Mouse (Mus musculus) heart, embryonic 12.5 days (tissue): ENCODE results near the gene Btbd9. TPM values are rescaled to one million over a fixed set of nuclear protein-coding genes. Genes with fewer than 3 reads are reported as not detected.

ENCODE experiments used
- ATAC-seq: fragments of 200-750 bp; cut with Nextera tagmentation; 2 replicates; pipeline ENCODE4 v1.8.0; 2017; ENCODE audit warnings: moderate TSS enrichment, moderate library complexity; ENCODE audit not compliant: insufficient number of reproducible peaks, low FRiP score
- H3K27ac ChIP-seq: fragments of 300-500 bp; sonication (generic); 2 replicates; pipeline ENCODE4 v1.5.1; 2016; ENCODE audit warnings: mild to moderate bottlenecking, moderate library complexity; ENCODE audit not compliant: poor library complexity, severe bottlenecking
- H3K27me3 ChIP-seq: fragments of 300-500 bp; sonication (generic); replicated peaks from 2 replicates; pipeline ENCODE4 v1.6.1; 2016; ENCODE audit warnings: mild to moderate bottlenecking, moderate library complexity
- H3K36me3 ChIP-seq: fragments of 300-500 bp; sonication (generic); 2 replicates; pipeline ENCODE4 v1.6.1; 2016; ENCODE audit warnings: mild to moderate bottlenecking, moderate library complexity
- H3K4me1 ChIP-seq: fragments of 300-500 bp; sonication (generic); replicated peaks from 2 replicates; pipeline ENCODE4 v1.6.1; 2016; ENCODE audit warnings: mild to moderate bottlenecking
- H3K4me2 ChIP-seq: fragments of 300-500 bp; sonication (generic); 2 replicates; pipeline ENCODE4 v1.6.1; 2016; ENCODE audit warnings: mild to moderate bottlenecking, moderate library complexity
- H3K4me3 ChIP-seq: fragments of 300-500 bp; sonication (generic); 2 replicates; pipeline ENCODE4 v1.5.1; 2016; ENCODE audit warnings: mild to moderate bottlenecking
- H3K9ac ChIP-seq: fragments of 300-500 bp; sonication (generic); 2 replicates; pipeline ENCODE4 v1.6.1; 2016; ENCODE audit warnings: mild to moderate bottlenecking, moderate library complexity
- H3K9me3 ChIP-seq: fragments of 300-500 bp; sonication (generic); replicated peaks from 2 replicates; pipeline ENCODE4 v1.6.1; 2016; ENCODE audit warnings: mild to moderate bottlenecking, moderate library complexity
- WGBS: fragments of 180-500 bp; shearing (Covaris S2); methylation state at CpG from one replicate; pipeline ENCODE4 v1.1.7; 2016; 5-methylcytosine and 5-hydroxymethylcytosine counted together
- polyA plus RNA-seq: library from polyadenylated mRNA; unstranded; fragments of >200 nt; fragmentation: Nextera tagmentation; extraction: Ambion mirVana; gene quantifications from 2 replicates; pipeline ENCODE4 v1.2.1, GENCODE M21; 2016

Gene Btbd9
- polyA plus RNA-seq, 1 experiment from 2014 or later: 42.0 TPM

DNA sequence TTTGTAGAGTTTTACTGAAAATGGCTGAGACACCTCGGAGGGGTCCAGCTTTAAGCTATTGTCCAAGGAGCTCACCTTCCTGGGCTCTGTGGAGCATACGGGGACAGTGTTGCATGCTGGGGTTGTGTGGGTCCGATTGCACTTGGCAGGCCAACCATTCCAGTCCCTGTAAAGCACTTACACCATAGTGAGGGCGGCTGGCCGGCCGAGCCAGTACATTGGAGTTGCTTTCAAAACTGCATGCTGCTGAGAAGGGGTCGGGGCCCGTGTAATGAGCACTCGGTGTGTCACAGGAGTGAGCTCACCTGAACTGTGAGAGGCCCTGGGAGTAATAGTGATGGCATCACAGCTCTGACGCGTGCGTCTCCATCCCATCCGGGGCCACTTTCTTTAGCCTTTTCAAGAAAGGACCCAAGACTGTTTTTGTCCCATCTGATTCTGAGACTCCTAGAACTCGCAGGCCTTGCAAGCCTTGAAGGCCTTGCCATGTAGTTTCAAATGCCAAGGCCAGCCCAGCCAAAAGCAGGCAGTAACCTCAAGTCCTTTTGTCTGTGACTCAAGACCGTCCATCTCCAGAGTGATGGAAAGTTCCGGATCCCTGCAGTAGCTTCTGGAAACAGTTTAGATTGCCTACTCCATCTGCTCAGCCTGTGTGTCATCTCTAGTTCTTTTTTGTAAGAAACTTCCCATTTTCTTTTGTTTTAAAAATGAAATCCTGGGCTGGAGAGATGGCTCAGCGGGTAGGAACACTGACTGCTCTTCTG, 371.0 kb downstream of the Btbd9 start:
- H3K4me2 ChIP-seq: no peak overlapping the region

DNA sequence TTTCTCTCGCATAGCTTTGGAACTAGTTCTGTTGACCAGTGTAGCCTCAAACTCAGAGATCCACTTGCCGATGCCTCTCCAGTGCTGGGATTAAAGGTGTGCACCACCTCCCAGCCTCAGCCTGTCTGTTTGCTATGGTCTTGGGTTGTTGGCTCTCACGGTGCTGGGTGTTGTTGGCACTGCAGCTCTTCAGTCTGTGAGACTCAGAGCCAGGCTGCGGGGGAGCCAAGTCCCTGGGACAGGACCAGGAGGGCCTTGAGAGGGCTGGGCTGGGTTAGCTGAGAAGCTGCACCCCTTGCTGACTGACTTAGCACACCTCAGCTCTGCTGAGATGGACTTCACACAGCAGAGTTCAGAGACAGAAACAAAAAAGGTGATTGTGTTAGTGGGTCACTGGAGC, 376.0 kb downstream of the Btbd9 start:
- Histone ChIP-seq H3K4me1 (peaks cover 98% of the 10 kb centered on the region), H3K27ac (peak overlapping the region; percentile 73; the same call in 1 of the 2 replicates), H3K4me3 (no peak overlapping the region), H3K9ac (peak overlapping the region; percentile 42), H3K4me2 (no peak overlapping the region), H3K27me3 (no peaks in the 10 kb centered on the region), H3K36me3 (no peaks in the 10 kb centered on the region), H3K9me3 (no peaks in the 10 kb centered on the region)
- 51% methylated on average over 4 of the region's 4 CpGs for WGBS
- ATAC-seq: no peak

More for the DNA sequence above, 371.0 kb downstream of the Btbd9 start:
- Histone ChIP-seq H3K27ac (no peak overlapping the region), H3K27me3 (no peaks in the 10 kb centered on the region), H3K4me3 (no peak overlapping the region), H3K9me3 (no peaks in the 10 kb centered on the region), H3K4me1 (peaks cover 85% of the 10 kb centered on the region), H3K36me3 (peaks cover 26% of the 10 kb centered on the region), H3K9ac (no peak overlapping the region)
- WGBS: 85% methylated on average over 17 of the region's 17 CpGs
- ATAC-seq: no peak

DNA sequence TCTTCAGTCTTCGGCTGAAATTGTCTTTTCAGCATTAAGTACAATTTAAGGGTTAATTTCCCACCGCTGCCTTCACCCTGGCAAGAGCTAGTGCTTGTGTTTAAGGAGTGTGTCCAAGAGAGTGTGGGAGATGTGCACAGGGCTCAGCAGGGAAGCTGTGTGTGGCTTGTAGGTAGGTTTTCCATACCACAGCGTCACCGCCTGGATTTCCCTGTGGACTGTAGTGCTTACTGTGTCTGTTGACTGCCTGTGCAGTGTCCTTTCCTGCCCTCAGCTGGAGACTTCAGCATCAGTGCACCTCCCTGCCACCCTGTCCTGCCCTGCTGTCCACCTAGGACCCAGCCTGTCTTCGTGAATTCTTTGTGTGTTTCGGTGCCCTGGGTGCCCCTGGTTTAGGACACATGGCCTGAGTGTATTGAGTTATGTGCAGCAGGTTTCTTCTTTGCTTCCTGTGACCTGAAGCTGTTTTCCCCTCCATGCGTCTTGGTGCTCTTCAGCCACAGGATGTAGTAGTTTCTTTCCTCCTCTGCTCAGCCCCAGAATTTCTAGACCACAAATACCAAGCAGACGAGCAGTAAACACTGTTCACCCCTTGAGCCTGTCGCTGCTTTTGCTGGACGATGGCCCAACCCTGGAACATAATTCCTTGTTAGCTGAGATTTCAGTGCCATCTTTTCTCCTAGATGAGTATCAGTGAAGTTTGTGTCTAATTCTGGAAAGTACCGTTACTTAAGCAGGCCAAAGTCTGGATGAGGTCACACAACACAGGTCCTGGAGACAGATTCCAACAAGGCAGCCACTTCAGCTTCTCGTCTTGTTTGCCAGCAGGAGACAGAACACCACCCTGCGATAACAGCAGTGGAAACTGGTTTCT, 376.7 kb downstream of the Btbd9 start:
- 48% methylated on average over 13 of the region's 13 CpGs for WGBS
- H3K9ac ChIP-seq: peak overlapping the region; percentile 47
- H3K4me3 ChIP-seq: no peak overlapping the region
- H3K36me3 ChIP-seq: no peaks in the 10 kb centered on the region
- peak overlapping the region; percentile 73 for H3K27ac ChIP-seq
- 0 out of 2 replicates have a peak overlapping the region, but pooled peaks have one; percentile 3 for H3K4me2 ChIP-seq
- no peaks in the 10 kb centered on the region for H3K27me3 ChIP-seq
- no peak for ATAC-seq
- H3K9me3 ChIP-seq: no peaks in the 10 kb centered on the region
- peaks cover 98% of the 10 kb centered on the region for H3K4me1 ChIP-seq

DNA sequence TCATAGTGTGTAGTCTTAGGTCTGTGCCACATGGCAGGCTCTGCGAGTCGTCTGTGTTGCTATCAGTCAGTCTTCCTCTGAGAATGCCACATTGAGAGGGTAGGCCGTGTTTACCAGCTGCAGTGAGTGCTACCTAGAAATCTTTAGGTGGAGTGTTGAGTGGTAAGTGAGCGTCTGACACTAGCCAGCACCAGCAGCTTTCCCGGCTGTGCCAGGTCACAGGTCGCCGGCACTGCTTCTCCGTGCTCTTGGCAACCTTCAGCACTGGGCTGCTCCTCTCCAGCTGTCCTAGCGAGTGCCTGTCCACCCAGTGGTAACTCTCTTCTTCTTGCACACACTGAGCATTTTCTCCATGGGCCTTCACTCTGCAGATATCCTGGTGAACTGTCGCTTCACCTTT, 377.9 kb downstream of the Btbd9 start:
- H3K27me3 ChIP-seq: no peaks in the 10 kb centered on the region
- peaks cover 96% of the 10 kb centered on the region for H3K4me1 ChIP-seq
- 25% methylated on average over 10 of the region's 10 CpGs for WGBS
- H3K27ac ChIP-seq: peak overlapping the region; percentile 73
- peak overlapping the region; percentile 14; the same call in 1 of the 2 replicates for H3K4me2 ChIP-seq
- H3K4me3 ChIP-seq: no peak overlapping the region
- peak overlapping the region; percentile 47; the same call in 1 of the 2 replicates for H3K9ac ChIP-seq
- no peaks in the 10 kb centered on the region; the same call in 1 of the 2 replicates for H3K36me3 ChIP-seq
- ATAC-seq: peak; percentile 27; the same call in 1 of the 2 replicates
- H3K9me3 ChIP-seq: no peaks in the 10 kb centered on the region

DNA sequence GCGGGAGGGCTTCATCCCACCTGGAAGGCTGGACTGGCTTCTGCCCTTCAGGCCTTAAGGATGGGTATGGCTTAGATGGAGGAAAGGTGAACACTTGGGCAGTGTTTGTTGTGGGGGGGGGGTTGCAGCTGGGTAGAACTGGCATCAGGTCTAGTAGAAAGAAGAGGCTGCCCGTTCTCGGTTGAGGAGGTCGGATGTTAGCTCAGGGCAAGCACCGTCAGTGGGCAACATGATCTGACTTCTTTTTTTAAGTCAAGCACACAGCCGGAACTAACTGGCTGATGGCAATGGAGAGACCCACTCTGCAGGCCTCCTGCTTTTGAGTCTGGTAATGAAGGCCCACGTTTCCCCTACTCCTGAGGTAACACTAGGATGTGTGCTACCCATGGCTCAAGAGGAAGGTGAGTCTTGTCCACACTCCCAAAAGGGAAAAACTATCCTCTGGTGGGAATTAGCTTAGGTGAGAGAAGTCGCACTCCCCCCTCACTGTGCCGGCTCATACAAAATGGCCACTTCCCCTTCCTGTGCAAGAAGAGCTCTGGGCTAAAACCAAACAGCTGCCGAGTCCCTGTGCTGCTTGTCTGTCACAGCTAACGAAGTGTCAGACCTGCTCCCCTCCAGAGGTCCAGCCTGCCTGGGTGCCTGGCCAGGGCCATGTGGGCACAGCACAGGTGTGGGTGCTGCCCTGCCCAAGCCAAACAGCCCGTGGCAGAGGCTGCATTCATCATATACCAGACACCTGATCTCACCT, 378.8 kb downstream of the Btbd9 start:
- Histone ChIP-seq H3K4me2 (peak overlapping the region; percentile 39), H3K27ac (peak overlapping the region; percentile 96), H3K27me3 (no peaks in the 10 kb centered on the region), H3K4me1 (peaks cover 96% of the 10 kb centered on the region), H3K36me3 (peaks cover 10% of the 10 kb centered on the region), H3K4me3 (no peak overlapping the region), H3K9ac (peak overlapping the region; percentile 50; the same call in 1 of the 2 replicates), H3K9me3 (no peaks in the 10 kb centered on the region)
- WGBS: 51% methylated on average over 12 of the region's 12 CpGs
- no peak for ATAC-seq

DNA sequence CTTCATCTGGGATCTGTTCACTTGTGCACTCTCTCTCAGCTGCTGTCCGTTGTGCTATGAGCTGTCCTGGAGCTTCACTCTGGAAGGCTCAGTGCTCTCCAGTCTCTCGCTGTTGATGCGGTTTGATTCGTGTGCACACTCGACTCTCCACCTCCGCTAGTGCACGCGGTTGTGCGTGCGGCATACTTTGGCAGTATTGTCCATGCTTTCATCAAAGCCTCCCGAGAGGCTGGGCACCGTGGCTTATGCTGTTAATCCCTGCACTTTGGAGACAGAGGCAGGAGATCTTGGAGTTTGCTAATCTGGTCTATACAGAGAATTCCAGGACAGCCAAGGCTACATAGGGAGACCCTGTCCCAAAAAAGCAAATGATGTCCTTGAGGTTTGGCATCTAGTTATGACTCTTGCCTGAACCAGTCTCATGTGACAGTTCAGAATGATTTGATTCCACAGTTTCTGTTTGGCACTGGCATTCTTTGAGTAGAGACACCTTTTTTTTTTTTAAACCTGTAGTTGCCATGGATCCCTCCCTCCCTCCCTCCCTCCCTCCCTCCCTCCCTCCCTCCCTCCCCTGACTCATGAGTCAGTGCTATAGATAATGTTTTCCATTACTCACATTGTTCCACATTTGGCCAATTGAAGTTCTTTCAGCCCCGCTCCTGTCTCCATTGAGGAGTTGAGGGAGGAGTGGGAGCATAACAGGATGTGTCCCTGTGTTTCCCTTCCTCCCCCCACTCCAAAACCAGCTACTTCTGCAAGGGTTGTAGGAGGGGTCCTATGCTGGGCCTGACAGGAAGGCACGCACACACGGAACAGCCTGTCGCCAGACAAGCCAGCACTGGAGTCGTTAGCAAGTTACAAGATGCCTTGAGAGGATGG, 379.6 kb downstream of the Btbd9 start:
- peak overlapping the region; percentile 39 for H3K4me2 ChIP-seq
- no peak overlapping the region for H3K4me3 ChIP-seq
- peak overlapping the region; percentile 50; the same call in 1 of the 2 replicates for H3K9ac ChIP-seq
- peak overlapping the region; percentile 96 for H3K27ac ChIP-seq
- ATAC-seq: peak; percentile 71
- no peaks in the 10 kb centered on the region for H3K9me3 ChIP-seq
- peaks cover 11% of the 10 kb centered on the region for H3K36me3 ChIP-seq
- H3K4me1 ChIP-seq: peaks cover 96% of the 10 kb centered on the region
- 54% methylated on average over 17 of the region's 17 CpGs for WGBS
- no peaks in the 10 kb centered on the region for H3K27me3 ChIP-seq

DNA sequence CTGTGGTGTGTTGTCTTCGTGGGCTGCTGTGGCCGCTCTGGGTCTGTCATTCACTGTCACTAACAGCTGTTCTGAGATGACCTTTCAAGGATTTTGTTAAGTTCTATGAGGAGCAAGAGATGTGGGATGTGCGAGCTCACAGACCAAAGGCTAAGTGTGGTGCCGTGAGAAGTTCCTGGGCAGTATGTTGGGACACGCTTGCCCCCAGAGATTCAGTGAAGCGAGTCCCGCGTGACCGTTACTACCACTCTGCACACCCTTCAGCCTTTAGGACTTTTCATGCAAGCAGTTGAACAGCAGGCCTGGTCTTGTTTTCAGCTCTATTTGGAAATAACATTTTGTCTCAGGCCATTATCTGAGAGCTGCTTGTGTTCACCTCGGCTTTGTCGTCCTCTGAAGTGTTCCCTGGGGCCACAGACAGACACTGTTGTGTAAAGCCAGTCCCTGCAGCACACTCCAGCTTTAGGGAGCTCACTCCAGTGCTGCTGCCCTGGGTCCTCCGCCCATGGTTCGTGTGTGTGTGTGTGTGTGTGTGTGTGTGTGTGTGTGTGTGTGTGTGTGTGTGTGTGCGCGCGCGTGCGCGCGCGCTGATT, 380.6 kb downstream of the Btbd9 start:
- ATAC-seq: no peak
- H3K4me1 ChIP-seq: peaks cover 93% of the 10 kb centered on the region
- H3K36me3 ChIP-seq: peaks cover 11% of the 10 kb centered on the region
- H3K4me2 ChIP-seq: no peak overlapping the region
- H3K9ac ChIP-seq: peak overlapping the region; percentile 4; the same call in 1 of the 2 replicates
- H3K4me3 ChIP-seq: no peak overlapping the region
- 64% methylated on average over 16 of the region's 21 CpGs for WGBS
- no peaks in the 10 kb centered on the region for H3K27me3 ChIP-seq
- H3K27ac ChIP-seq: peak overlapping the region; percentile 96
- no peaks in the 10 kb centered on the region for H3K9me3 ChIP-seq

DNA sequence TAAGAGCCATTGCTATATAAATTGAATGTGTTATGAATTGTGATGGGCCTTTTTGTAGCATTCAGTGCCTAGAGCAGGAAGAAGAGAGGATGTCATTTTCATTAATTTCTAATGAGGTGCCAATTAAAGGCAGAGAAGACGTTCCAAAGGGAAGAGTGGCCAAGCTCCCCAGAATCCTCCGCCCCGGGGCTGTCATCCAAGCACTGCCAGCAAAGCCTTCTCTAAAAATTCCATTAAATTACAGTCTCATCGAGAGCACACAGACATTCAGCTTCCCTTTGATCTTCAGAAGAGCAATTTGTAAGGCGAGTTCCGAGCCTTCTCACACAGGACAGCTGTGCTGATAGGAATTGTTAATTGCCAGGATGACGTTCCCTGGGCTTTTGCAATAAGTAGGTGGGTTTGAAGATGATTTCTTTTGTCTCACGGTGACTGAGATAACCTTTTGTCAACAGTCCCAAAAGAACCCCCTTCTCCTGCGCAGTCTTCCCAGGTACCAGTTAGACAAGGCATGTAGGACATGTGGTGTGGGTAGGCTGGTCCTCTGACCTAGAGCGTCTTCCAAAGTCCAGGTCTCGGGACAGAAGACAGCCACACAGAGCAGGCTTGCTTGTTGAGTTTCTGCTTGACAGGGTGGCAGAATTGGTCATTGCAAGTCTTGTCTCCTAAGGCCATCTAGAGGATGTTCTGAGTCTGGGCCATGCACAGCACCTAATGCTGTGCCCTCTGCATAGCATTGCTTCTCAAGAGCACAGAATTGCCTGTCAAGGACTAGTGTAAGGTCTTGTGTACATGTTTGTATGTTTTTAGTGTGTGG, 381.5 kb downstream of the Btbd9 start:
- H3K4me1 ChIP-seq: peaks cover 93% of the 10 kb centered on the region
- WGBS: 55% methylated on average over 11 of the region's 11 CpGs
- peaks cover 11% of the 10 kb centered on the region for H3K36me3 ChIP-seq
- H3K9me3 ChIP-seq: no peaks in the 10 kb centered on the region
- H3K27ac ChIP-seq: peak overlapping the region; percentile 96
- H3K27me3 ChIP-seq: no peaks in the 10 kb centered on the region
- H3K9ac ChIP-seq: no peak overlapping the region
- H3K4me2 ChIP-seq: no peak overlapping the region
- ATAC-seq: no peak
- no peak overlapping the region for H3K4me3 ChIP-seq

DNA sequence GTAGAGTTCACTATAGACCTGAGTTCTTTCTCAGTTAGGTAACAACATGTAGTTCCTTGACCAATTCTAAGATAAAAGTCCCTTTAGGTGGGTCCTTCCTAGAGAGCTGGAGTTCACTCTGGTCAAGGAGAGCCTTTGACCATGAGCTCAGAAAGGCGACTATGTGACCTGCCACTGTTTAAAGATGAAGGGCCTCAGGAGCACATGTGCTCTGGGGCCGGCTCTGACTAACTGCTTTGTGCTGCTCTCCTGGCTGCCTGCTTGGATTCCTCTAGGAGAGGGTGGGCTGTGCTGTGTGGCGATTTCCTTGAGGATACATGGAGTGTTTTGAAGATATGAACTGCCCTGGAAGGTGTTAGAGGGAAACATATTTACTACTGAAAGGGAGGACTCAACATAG, 382.2 kb downstream of the Btbd9 start:
- peak overlapping the region; percentile 25; the same call in 1 of the 2 replicates for H3K27ac ChIP-seq
- H3K27me3 ChIP-seq: no peaks in the 10 kb centered on the region
- no peak for ATAC-seq
- 33% methylated on average over 3 of the region's 3 CpGs for WGBS
- H3K9me3 ChIP-seq: no peaks in the 10 kb centered on the region
- no peak overlapping the region for H3K4me2 ChIP-seq
- H3K4me3 ChIP-seq: no peak overlapping the region
- H3K4me1 ChIP-seq: peaks cover 93% of the 10 kb centered on the region
- peaks cover 11% of the 10 kb centered on the region for H3K36me3 ChIP-seq
- H3K9ac ChIP-seq: no peak overlapping the region
